Mouse (Mus musculus) forebrain, embryonic 10.5 days (tissue): ENCODE data around the gene Fmc1. TPM values are rescaled to one million over a fixed set of nuclear protein-coding genes. Genes with fewer than 3 reads are reported as not detected.

Experiments
- microRNA-seq: library from miRNA; unstranded; fragments of <30 nt; microRNA quantifications from one replicate; pipeline ENCODE4, GENCODE M21; 2017
- polyA plus RNA-seq: library from polyadenylated mRNA; unstranded; fragments of >200 nt; fragmentation: Nextera tagmentation; extraction: Ambion mirVana; gene quantifications from 2 replicates; pipeline ENCODE4 v1.2.1, GENCODE M21; 2016

The Fmc1 gene
- polyA plus RNA-seq, 1 experiment from 2014 or later: 122 TPM

Small RNA genes lying within 50 kb of the gene (microRNA-seq; reads per million reads assigned to microRNA genes)
- not detected for gene Mir7670

Other genes starting within 250 kb of the Fmc1 start
- 14.0 and 14.3 TPM in 2 replicates for gene Zc3hav1l, start 234.2 kb upstream of the Fmc1 start, polyA plus RNA-seq
- gene Zc3hav1, start 178.9 kb upstream of the Fmc1 start, polyA plus RNA-seq: 2.0 and 2.2 TPM in 2 replicates
- gene Ttc26, start 152.0 kb upstream of the Fmc1 start, polyA plus RNA-seq: 15.2 and 17.0 TPM in 2 replicates
- gene Ubn2, start 99.6 kb upstream of the Fmc1 start, polyA plus RNA-seq: 13.1 and 15.3 TPM in 2 replicates
- 34.7 and 36.8 TPM in 2 replicates for gene Luc7l2, start 17.8 kb downstream of the Fmc1 start, polyA plus RNA-seq
- gene Klrg2, start 103.7 kb downstream of the Fmc1 start, polyA plus RNA-seq: 0.06 TPM in 2 replicates
- 0.26 and 0.74 TPM in 2 replicates for gene Clec2l, start 129.6 kb downstream of the Fmc1 start, polyA plus RNA-seq